Mouse (Mus musculus) MEL (cell line): Measurements from ENCODE around the gene 9130023H24Rik.

Experiments
- CTCF ChIP-seq, 3 experiments: IDR thresholded peaks in 2 of 3; conservative IDR thresholded peaks in 1 of 3; 2 replicates each; pipeline ENCODE4 v1.5.1; 2011 to 2012; ENCODE audit warnings: low read length in 3 of 3, low read depth in 2 of 3, mild to moderate bottlenecking in 2 of 3, improper control_type of control experiment in 1 of 3, inconsistent platforms in 1 of 3, mixed read lengths in 1 of 3, moderate library complexity in 1 of 3; ENCODE audit not compliant: control insufficient read depth in 1 of 3, insufficient read depth in 1 of 3, poor library complexity in 1 of 3, severe bottlenecking in 1 of 3
- E2F4 ChIP-seq: IDR thresholded peaks from 2 replicates; pipeline ENCODE4 v1.6.1; 2011; ENCODE audit warnings: low read depth, low read length, improper control_type of control experiment, borderline replicate concordance
- EP300 ChIP-seq, 2 experiments: IDR thresholded peaks; 2 replicates each; pipeline ENCODE4 v1.6.1; 2011; ENCODE audit warnings: improper control_type of control experiment in 2 of 2, low read length in 2 of 2, low read depth in 1 of 2, mild to moderate bottlenecking in 1 of 2
- GATA1 ChIP-seq: IDR thresholded peaks from 2 replicates; pipeline ENCODE4 v1.6.1; 2011; ENCODE audit warnings: low read depth, low read length, improper control_type of control experiment
- HCFC1 ChIP-seq: IDR thresholded peaks from 2 replicates; pipeline ENCODE4 v1.6.1; 2012; ENCODE audit warnings: low read depth, mild to moderate bottlenecking, inconsistent platforms, low read length, improper control_type of control experiment, moderate library complexity
- POLR2A ChIP-seq, 2 experiments: IDR thresholded peaks; 2 replicates each; pipeline ENCODE4 v1.6.1; 2011 to 2012; ENCODE audit warnings: low read length in 2 of 2, mild to moderate bottlenecking in 2 of 2, control low read depth in 1 of 2, improper control_type of control experiment in 1 of 2, low read depth in 1 of 2, moderate library complexity in 1 of 2; ENCODE audit not compliant: control insufficient read depth in 1 of 2, insufficient read depth in 1 of 2, poor library complexity in 1 of 2
- ZMIZ1 ChIP-seq: IDR thresholded peaks from 2 replicates; pipeline ENCODE4 v1.6.1; 2012; ENCODE audit warnings: low read depth, mild to moderate bottlenecking, inconsistent platforms, low read length, improper control_type of control experiment, moderate library complexity

DNA sequence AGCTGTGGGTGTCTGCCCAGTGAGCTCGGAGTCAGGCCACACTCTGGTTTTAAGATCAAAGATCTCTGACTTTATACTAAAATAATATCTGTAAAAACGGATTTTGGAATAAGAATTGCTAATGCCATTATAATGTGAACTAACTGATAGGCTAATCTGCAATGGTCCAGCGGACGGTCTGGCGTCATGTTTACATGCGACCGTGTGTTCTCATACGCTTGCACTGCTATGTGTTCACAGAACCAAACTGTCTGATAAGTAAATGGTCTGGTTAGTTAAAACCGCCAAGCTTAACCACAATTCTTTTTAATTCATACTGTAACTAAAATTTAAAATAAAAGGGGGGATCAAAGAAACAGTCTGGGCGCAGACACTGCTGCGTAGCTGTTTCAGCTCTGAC lies 43.9 kb upstream of the 9130023H24Rik start:
- TF ChIP-seq GATA1, result no peak
- TF ChIP-seq CTCF (IDR thresholded peaks at IDR 0.05 in 2 of 3, conservative IDR thresholded peaks at IDR 0.05 in 1 of 3; ENCODE audit: control insufficient read depth in 1 of 3, insufficient read depth in 1 of 3, low read depth in 2 of 3, low read length in 3 of 3, poor library complexity in 1 of 3, severe bottlenecking in 1 of 3), result no peak
- TF ChIP-seq EP300 (IDR thresholded peaks at IDR 0.05; ENCODE audit: low read depth in 1 of 2, low read length in 2 of 2), result no peak
- no peak for TF ChIP-seq ZMIZ1
- no peak for TF ChIP-seq POLR2A (IDR thresholded peaks at IDR 0.05; ENCODE audit: control insufficient read depth in 1 of 2, insufficient read depth in 1 of 2, low read depth in 1 of 2, low read length in 2 of 2, poor library complexity in 1 of 2)
- no peak for TF ChIP-seq E2F4
- no peak for TF ChIP-seq HCFC1
